Mouse (Mus musculus) bone marrow macrophage, adult 2 months (primary cell): Measurements from ENCODE around the gene Sod1.

Experiments used
- CTCF ChIP-seq: IDR thresholded peaks from 2 replicates; pipeline ENCODE4 v1.5.1; 2012; ENCODE audit warnings: low read depth, mild to moderate bottlenecking, low read length, moderate library complexity
- POLR2A ChIP-seq: IDR thresholded peaks from 2 replicates; pipeline ENCODE4 v1.6.1; 2012; ENCODE audit warnings: mild to moderate bottlenecking, low read depth, low read length, borderline replicate concordance

DNA sequence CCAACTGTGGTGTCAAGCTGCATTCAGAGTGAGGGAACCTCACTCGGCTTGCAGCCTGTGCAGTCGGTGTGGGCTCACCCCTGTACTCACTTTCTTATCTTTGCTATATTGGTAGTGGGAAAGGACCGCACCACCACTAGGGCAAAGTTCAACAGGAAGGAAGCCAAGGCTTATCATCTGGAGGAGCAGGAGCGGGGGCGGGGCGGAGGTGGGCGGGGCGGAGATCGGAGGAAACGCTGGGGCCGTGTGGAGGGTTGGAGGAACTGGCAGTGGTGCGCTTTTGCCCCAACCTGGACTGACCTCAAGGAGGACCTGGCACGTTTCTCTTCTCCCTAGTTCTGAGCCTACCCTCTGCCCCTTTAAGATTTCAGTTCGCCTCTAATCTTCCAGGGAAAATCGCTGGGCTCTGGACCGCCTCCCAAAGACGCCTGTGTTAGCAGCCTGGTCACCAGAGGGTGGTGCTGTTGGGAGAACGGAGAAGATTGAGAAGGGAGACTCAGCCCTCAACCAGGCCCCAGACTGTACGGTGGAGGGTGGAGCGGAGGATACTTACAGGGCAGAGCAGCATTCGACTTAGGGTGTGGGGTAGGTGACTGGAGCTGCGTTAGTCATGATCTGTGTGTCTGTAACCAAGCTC, 23.1 kb upstream of the Sod1 start:
- TF ChIP-seq CTCF, result peak; percentile 73
- TF ChIP-seq POLR2A, result no peak
